Mouse (Mus musculus) ovary, postnatal 10 days (tissue): Measurements from ENCODE around the gene Urah.

Source experiments
- DNase-seq: peaks from one replicate; pipeline ENCODE4 v3.0.0; 2022; ENCODE audit warnings: low spot score

The Urah gene

DNA sequence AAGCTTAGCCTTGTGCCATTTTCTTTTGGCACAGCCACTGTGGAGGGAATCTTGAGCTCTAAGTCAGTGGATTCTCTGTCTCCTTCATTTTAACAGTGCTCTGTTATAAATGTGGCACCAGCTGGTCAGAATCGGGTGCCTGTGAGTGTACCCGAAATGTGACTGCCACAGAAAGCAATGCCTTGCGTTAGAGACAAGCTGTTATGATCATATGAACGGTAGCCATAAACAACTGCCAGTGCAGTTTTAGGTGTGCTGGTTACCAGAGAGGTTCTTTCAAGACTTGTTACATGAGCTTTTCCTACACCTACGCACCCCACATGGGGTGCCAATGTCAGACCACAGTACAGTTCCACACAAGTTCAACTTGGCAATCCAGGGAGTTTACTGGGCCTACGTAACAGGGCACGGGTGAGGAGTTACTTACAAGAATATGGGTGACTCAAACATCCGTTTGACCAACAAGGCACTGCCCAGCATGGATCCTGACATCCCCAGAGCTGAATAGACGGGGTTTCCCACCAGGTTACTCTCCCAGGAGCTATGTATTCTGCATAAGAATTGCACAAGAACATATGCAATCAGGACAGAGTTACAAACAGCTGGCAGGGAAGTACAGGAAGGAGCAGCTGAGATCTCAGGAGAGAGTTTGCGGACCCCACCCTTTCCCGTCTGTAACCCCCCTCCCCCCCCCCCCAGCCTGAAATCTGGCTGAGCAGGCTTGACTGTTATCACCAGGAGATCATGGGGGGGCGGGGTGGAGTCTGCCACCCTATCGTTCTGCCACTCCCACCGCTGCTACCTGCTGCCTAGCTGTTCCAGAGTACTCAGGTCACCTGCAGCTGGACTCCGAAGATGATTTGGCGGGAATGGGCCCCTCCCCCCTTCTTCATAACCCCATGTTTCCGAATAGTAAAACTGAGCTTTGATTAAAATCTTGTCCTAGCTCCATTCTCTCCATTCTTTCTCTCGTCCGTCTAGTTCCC is 6.2 kb downstream of the Urah start:
- DNase-seq: no peak

GRCm38 (mm10) chr7:140843806-140844205 is 9.0 kb downstream of the Urah start:
- no peak for DNase-seq

DNA sequence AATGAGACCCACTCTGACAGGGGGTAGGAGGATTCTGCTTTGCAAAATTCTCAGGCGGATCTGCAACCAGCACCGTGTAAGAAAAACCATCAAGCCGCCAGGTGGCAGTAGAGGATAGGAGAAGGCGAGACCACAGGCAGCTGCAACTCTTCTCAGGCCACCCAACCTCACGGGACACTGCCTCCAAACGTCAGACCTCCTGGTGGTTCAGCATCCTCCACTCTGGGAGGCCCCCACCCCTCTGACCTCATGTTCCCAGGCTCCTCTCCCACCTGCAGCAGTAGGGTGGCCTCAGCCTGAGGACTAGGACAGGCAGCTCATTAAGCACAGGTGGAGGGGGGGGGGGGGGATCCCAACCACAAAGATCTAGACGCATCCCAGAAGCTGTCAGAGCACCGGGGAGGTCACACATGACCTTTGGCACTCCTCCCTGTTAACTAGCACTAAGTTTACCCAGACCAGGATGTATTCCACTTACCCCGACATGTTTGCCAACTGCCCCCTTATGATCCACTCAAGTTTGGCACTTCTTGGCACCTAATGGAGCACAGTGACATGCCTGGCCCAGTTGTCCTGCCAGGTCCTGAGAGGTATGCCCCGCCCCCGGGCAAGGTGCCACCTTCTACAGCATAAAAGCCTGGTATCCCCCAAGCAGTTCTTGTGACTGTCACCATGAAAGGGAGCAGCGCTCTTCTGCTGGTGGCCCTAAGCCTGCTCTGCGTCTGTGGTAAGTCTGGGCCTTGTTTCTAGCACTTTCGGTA is 10.3 kb downstream of the Urah start, which contains the start of gene Scgb1c1:
Gene Scgb1c1 (plus strand): TSS at position 643 of the 761 bp plus-strand sequence.
- peak; percentile 89 for DNase-seq

GRCm38 (mm10) chr7:140845683-140846082 is 10.9 kb downstream of the Urah start:
- DNase-seq: no peak

DNA sequence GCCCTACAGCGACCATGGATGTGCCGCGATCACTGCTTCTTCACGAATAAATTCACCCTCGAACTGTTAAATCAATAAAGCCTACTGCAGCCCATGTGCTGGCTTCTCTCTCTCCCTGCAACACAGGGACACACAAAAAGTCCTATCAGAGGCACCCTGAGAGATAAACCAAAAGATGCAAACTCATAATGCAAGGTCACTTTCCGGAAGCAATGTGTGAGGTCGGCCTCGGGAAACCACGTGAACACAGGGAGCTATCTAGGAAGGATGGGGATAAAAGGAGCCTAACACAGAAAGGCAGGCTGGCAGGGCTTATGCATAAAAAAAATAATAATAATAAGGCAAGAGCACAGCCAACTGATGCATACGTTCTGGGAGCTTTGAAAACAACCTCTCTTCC is 11.9 kb downstream of the Urah start:
- DNase-seq: no peak

DNA sequence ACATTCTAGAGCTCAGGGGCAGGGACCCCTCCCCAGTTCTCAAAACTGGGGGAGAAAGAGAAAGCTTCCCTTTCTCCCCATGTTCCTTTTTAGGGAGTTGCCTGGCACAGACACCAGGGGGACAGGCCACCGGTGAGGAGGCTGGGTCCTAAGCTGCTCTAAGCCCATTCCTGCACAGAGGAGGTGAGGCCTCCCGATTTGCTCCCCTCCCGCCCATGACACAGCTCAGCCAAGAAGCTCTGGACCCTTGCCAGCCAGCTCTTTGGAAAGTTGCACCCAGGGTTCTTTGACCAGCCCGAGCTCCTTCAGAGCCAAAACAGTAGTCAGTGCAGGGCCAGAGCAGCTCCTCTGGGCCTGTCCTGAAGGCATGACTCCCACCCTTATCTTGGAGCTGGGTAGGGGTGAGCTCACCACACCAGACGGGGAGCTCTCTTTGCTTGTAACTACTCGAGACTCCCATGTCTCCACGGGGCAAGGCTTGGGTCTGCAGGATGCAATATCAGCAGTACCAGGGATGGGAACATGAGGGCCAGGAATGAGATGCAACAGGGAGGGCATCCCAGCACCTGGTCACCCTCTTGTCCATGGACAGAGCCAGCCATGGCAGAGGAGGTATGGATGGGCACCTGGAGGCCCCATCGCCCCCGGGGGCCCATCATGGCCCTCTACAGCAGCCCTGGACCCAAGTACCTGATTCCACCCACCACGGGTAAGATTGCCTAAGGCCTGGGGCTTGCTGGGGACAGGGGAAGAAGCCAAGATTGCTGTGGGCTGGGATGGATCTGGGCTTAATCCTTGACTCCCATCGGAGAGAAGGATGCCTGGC is 13.2 kb downstream of the Urah start, which contains the start of gene Odf3:
Gene Odf3 (plus strand): TSS at position 51 of the 826 bp plus-strand sequence.
- DNase-seq: no peak

DNA sequence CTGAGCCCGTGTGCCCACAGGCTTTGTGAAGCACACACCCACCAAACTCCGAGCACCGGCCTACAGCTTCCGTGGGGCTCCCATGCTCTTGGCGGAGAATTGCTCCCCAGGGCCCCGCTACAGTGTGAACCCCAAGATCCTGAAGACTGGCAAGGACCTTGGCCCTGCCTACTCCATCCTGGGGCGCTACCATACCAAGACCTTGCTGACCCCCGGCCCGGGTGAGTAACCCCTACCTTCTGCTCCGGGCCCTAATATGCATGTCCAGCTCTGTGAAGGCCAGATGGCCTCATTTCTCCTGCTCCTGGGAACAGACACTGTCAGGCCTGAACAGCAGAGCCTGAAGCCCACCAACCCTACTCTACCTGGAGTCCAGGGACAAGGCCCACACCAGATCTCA is 13.8 kb downstream of the Urah start:
- no peak for DNase-seq

GRCm38 (mm10) chr7:140851916-140852315 is 17.1 kb downstream of the Urah start:
- DNase-seq: no peak

- no peak for DNase-seq
Observed at GRCm38 (mm10) chr7:140853386-140853785, 18.6 kb downstream of the Urah start.

- DNase-seq: no peak
Observed at GRCm38 (mm10) chr7:140854483-140854882, 19.7 kb downstream of the Urah start.

GRCm38 (mm10) chr7:140855181-140855580 is 20.4 kb downstream of the Urah start:
- no peak for DNase-seq

GRCm38 (mm10) chr7:140855860-140856784 is 21.3 kb downstream of the Urah start, which contains the start of gene Gm45785:
Gene Gm45785 (minus strand): TSS chr7:140856331.
- peak; percentile 49 for DNase-seq

GRCm38 (mm10) chr7:140856785-140857549 is 22.1 kb downstream of the Urah start, which contains the start of gene Ric8a:
Gene Ric8a (plus strand): TSS chr7:140856957.
- DNase-seq: peak; percentile 82

- DNase-seq: no peak
Observed at GRCm38 (mm10) chr7:140857550-140858505, 23.0 kb downstream of the Urah start, which contains the start of gene Bet1l. Gene Bet1l (minus strand): TSS chr7:140857577.

- no peak for DNase-seq
Observed at GRCm38 (mm10) chr7:140858746-140859145, 23.9 kb downstream of the Urah start.

- no peak for DNase-seq
Observed at GRCm38 (mm10) chr7:140859997-140860396, 25.2 kb downstream of the Urah start.

GRCm38 (mm10) chr7:140860728-140861127 is 25.9 kb downstream of the Urah start:
- no peak for DNase-seq

- DNase-seq: no peak
Observed at GRCm38 (mm10) chr7:140864761-140865160, 29.9 kb downstream of the Urah start.
